Mouse (Mus musculus): Measurements from ENCODE around the gene Gm20547.
A peak's percentile ranks its signal among the peaks of the same experiment; 100 is the strongest.
"Not testable (repeated sequence)": the region's sequence is repeated elsewhere in the genome, so short reads cannot be mapped to it uniquely, and the experiment has no call there.

The Gm20547 gene

GRCm38 (mm10) chr17:34881683-34882310 is at the start of gene Gm20547:
TSS of gene Gm20547 (minus strand) at chr17:34882042.
- DNase-seq (ENCODE audit: low spot score in 2 of 2), result no peak

GRCm38 (mm10) chr17:34931061-34931734 is 49.4 kb upstream of the Gm20547 start, which contains the start of gene Neu1:
TSS of gene Neu1 (plus strand) at chr17:34931253.
- DNase-seq (ENCODE audit: low spot score in 2 of 2), result peak; percentile 90 to 97

GRCm38 (mm10) chr17:34928841-34929240 is 47.0 kb upstream of the Gm20547 start:
- no peak for DNase-seq (ENCODE audit: low spot score in 2 of 2)

GRCm38 (mm10) chr17:34927306-34928019 is 45.6 kb upstream of the Gm20547 start:
- DNase-seq (ENCODE audit: low spot score in 2 of 2), result no peak

GRCm38 (mm10) chr17:34924258-34924657 is 42.4 kb upstream of the Gm20547 start:
- no peak for DNase-seq (ENCODE audit: low spot score in 2 of 2)

GRCm38 (mm10) chr17:34922939-34923338 is 41.1 kb upstream of the Gm20547 start:
- DNase-seq (ENCODE audit: low spot score in 2 of 2), result no peak

- no peak for DNase-seq (ENCODE audit: low spot score in 2 of 2)
These were observed 35.3 kb upstream of the Gm20547 start for GRCm38 (mm10) chr17:34917188-34917587.

GRCm38 (mm10) chr17:34916316-34916715 is 34.5 kb upstream of the Gm20547 start:
- no peak for DNase-seq (ENCODE audit: low spot score in 2 of 2)

GRCm38 (mm10) chr17:34915410-34915831 is 33.6 kb upstream of the Gm20547 start:
- no peak for DNase-seq (ENCODE audit: low spot score in 2 of 2)

GRCm38 (mm10) chr17:34913930-34914665 is 32.3 kb upstream of the Gm20547 start, which contains the start of gene Slc44a4:
TSS of gene Slc44a4 (plus strand) at chr17:34914466.
- no peak for DNase-seq (ENCODE audit: low spot score in 2 of 2)

- DNase-seq (ENCODE audit: low spot score in 2 of 2), result peak; percentile 50 to 77
These were observed 30.1 kb upstream of the Gm20547 start for GRCm38 (mm10) chr17:34911945-34912351.

GRCm38 (mm10) chr17:34910982-34911381 is 29.1 kb upstream of the Gm20547 start:
- no peak for DNase-seq (ENCODE audit: low spot score in 2 of 2)

- DNase-seq (ENCODE audit: low spot score in 2 of 2), result no peak
These were observed 21.1 kb upstream of the Gm20547 start for GRCm38 (mm10) chr17:34902895-34903294.

- not testable (repeated sequence) for DNase-seq (ENCODE audit: low spot score in 2 of 2)
These were observed 20.1 kb upstream of the Gm20547 start for GRCm38 (mm10) chr17:34901948-34902347.

GRCm38 (mm10) chr17:34900826-34901225 is 19.0 kb upstream of the Gm20547 start:
- DNase-seq (ENCODE audit: low spot score in 2 of 2), result not testable (repeated sequence)

GRCm38 (mm10) chr17:34899890-34900243 is 18.0 kb upstream of the Gm20547 start:
- no peak for DNase-seq (ENCODE audit: low spot score in 2 of 2)

GRCm38 (mm10) chr17:34899053-34899889 is 17.4 kb upstream of the Gm20547 start:
- peak in 1 of 2 experiments; percentile 37 for DNase-seq (ENCODE audit: low spot score in 2 of 2)

- DNase-seq (ENCODE audit: low spot score in 2 of 2), result no peak
These were observed 16.8 kb upstream of the Gm20547 start for GRCm38 (mm10) chr17:34898706-34899052.

GRCm38 (mm10) chr17:34898160-34898586 is 16.3 kb upstream of the Gm20547 start, which contains the start of the genes C2 and Ehmt2:
TSS of gene C2 (minus strand) at chr17:34898265.
TSS of gene Ehmt2 (plus strand) at chr17:34898469.
- DNase-seq (ENCODE audit: low spot score in 2 of 2), result peak; percentile 64 to 81

GRCm38 (mm10) chr17:34897373-34898159 is 15.7 kb upstream of the Gm20547 start:
- DNase-seq (ENCODE audit: low spot score in 2 of 2), result no peak

Data from cerebellum, postnatal 4 days (tissue).